8 mouse cellular contexts compared by ENCODE assay signal in the genomic region with DNA sequence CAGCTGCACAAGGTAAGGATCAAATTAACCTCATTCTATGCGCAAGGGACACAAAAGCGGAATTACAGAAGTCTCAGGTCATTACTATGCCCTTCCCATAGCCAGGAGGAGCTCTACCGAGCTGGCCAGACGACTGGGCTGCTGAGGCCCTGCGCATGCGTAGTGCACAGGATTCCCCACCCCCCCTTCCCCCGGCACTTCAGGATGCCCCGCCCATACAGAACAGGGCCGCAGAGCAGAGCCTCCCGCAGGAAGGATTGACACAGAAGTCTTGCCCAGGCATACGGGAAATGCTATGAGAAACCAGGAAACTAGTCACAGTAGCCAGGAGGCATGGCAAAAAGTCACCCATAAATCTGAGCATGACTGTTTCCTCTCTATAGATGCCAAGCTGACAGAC. TPM values are rescaled to one million over a fixed set of nuclear protein-coding genes. Genes with fewer than 3 reads are reported as not detected.
DNase-seq lines count a peak whose midpoint lies in the region; ATAC-seq and TF ChIP-seq lines count a peak whose summit lies in the region.

No protein-coding gene starts in this region.

- no peak for TF ChIP-seq EP300 in lung, postnatal 0 days (IDR thresholded peaks at IDR 0.05)

- ATAC-seq in heart, embryonic 15.5 days (replicated peaks; ENCODE audit: insufficient number of reproducible peaks, insufficient read depth, low FRiP score, low read depth) = peak; percentile 93
- peak; percentile 95 for ATAC-seq in kidney, embryonic 16.5 days (ENCODE audit: low FRiP score, low TSS enrichment)
- peak; percentile 97 for ATAC-seq in lung, postnatal 0 days

- peak; percentile 63 for TF ChIP-seq CTCF in lung, postnatal 0 days (IDR thresholded peaks at IDR 0.05)

- no peaks in the 10 kb centered on the region for H3K27me3 ChIP-seq in heart, embryonic 15.5 days
- no peaks in the 10 kb centered on the region for H3K27me3 ChIP-seq in kidney, embryonic 16.5 days (ENCODE audit: insufficient read depth, low read length)
- H3K27me3 ChIP-seq in lung, postnatal 0 days (replicated peaks; ENCODE audit: insufficient read depth, low read length) = no peaks in the 10 kb centered on the region

- H3K36me3 ChIP-seq in heart, embryonic 15.5 days = no peaks in the 10 kb centered on the region
- H3K36me3 ChIP-seq in kidney, embryonic 16.5 days (ENCODE audit: insufficient read depth, low read length) = no peaks in the 10 kb centered on the region
- no peaks in the 10 kb centered on the region for H3K36me3 ChIP-seq in lung, postnatal 0 days (ENCODE audit: insufficient read depth, low read length)

- peak; percentile 93 for DNase-seq in ES-CJ7 (ENCODE audit: low read depth, low spot score)
- DNase-seq in brain, embryonic 18.5 days (ENCODE audit: low read depth, low spot score) = peak; percentile 49
- peak; percentile 81 for DNase-seq in fat pad, adult 2 months (ENCODE audit: extremely low read depth, low read depth, low spot score)
- peak; percentile 94 for DNase-seq in lung, postnatal 0 days (ENCODE audit: low spot score)
- peak; percentile 87 for DNase-seq in retina, embryonic 14.5 days (ENCODE audit: low spot score)
- no peak for DNase-seq in adipocyte (ENCODE audit: low spot score)

- H3K27ac ChIP-seq in heart, embryonic 15.5 days = peak overlapping the region; percentile 63
- peak overlapping the region; percentile 38; the same call in 1 of the 2 replicates for H3K27ac ChIP-seq in kidney, embryonic 16.5 days (ENCODE audit: low read length)
- H3K27ac ChIP-seq in lung, postnatal 0 days (ENCODE audit: low read length) = no peak overlapping the region

- no peaks in the 10 kb centered on the region for H3K9me3 ChIP-seq in heart, embryonic 15.5 days (replicated peaks)
- H3K9me3 ChIP-seq in kidney, embryonic 16.5 days (ENCODE audit: low read length) = no peaks in the 10 kb centered on the region
- no peaks in the 10 kb centered on the region for H3K9me3 ChIP-seq in lung, postnatal 0 days (ENCODE audit: low read length)

- WGBS in heart, embryonic 15.5 days = under 1% methylated on average over 11 of the region's 11 CpGs
- 2% methylated on average over 11 of the region's 11 CpGs for WGBS in kidney, embryonic 16.5 days
- WGBS in lung, postnatal 0 days = 3% methylated on average over 11 of the region's 11 CpGs

- H3K4me3 ChIP-seq in heart, embryonic 15.5 days = peak overlapping the region; percentile 38
- peak overlapping the region; percentile 22 for H3K4me3 ChIP-seq in kidney, embryonic 16.5 days (ENCODE audit: low read length)
- peak overlapping the region; percentile 12; the same call in 1 of the 2 replicates for H3K4me3 ChIP-seq in lung, postnatal 0 days (ENCODE audit: low read depth, low read length)

- peak overlapping the region; percentile 62 for H3K4me2 ChIP-seq in heart, embryonic 15.5 days
- H3K4me2 ChIP-seq in kidney, embryonic 16.5 days (replicated peaks; ENCODE audit: low read depth, low read length) = peak overlapping the region; percentile 46
- peak overlapping the region; percentile 56 for H3K4me2 ChIP-seq in lung, postnatal 0 days (replicated peaks; ENCODE audit: low read depth, low read length)

- no peaks in the 10 kb centered on the region for H3K4me1 ChIP-seq in heart, embryonic 15.5 days (replicated peaks)
- H3K4me1 ChIP-seq in kidney, embryonic 16.5 days (ENCODE audit: insufficient read depth, low read length) = peaks cover 14% of the 10 kb centered on the region; the same call in 1 of the 2 replicates
- H3K4me1 ChIP-seq in lung, postnatal 0 days (ENCODE audit: insufficient read depth, low read depth, low read length) = peaks cover 4% of the 10 kb centered on the region; the same call in 1 of the 2 replicates

- peak overlapping the region; percentile 38 for H3K9ac ChIP-seq in heart, embryonic 15.5 days
- peak overlapping the region; percentile 46; the same call in 1 of the 2 replicates for H3K9ac ChIP-seq in kidney, embryonic 16.5 days (replicated peaks; ENCODE audit: low read length)
- H3K9ac ChIP-seq in lung, postnatal 0 days (replicated peaks; ENCODE audit: low read depth) = no peak overlapping the region

RNA-seq across cellular contexts. Expression of a gene that starts 41.5 kb away (rescaled TPM):
- 5.4 and 8.2 TPM in 2 replicates for polyA plus RNA-seq in heart, embryonic 15.5 days (2015; fragmentation: Nextera tagmentation; extraction: Ambion mirVana)
- polyA plus RNA-seq in kidney, embryonic 16.5 days (2015; fragmentation: Nextera tagmentation; extraction: Ambion mirVana) = 7.3 and 7.4 TPM in 2 replicates
- polyA plus RNA-seq in lung, postnatal 0 days (2015; fragmentation: Nextera tagmentation; extraction: Ambion mirVana) = 23.2 and 31.4 TPM in 2 replicates
